Mouse (Mus musculus): ENCODE data around the gene Gm10376.
"Not testable (repeated sequence)": the region's sequence is repeated elsewhere in the genome, so short reads cannot be mapped to it uniquely, and the experiment has no call there.

Gm10376 gene

GRCm38 (mm10) chr14:43015528-43015927 lies at the start of gene Gm10376:
Gene Gm10376, minus strand, starts transcription at chr14:43015628.
- not testable (repeated sequence) for DNase-seq (ENCODE audit: low read depth)

- not testable (repeated sequence) for DNase-seq (ENCODE audit: low read depth)
These were observed 44.8 kb upstream of the Gm10376 start for GRCm38 (mm10) chr14:43060179-43060578.

- not testable (repeated sequence) for DNase-seq (ENCODE audit: low read depth)
These were observed 42.6 kb upstream of the Gm10376 start for GRCm38 (mm10) chr14:43058063-43058462.

GRCm38 (mm10) chr14:42993524-42993923 lies 21.9 kb downstream of the Gm10376 start, which contains the start of gene Gm8082:
Gene Gm8082, minus strand, starts transcription at chr14:42993624.
- not testable (repeated sequence) for DNase-seq (ENCODE audit: low read depth)

All from naive thymus-derived CD4-positive, alpha-beta T cell, adult 2 months (primary cell).